Mouse (Mus musculus) ES-E14 (cell line): ENCODE results near the gene Prm3.

ENCODE experiments used
- CHD2 ChIP-seq: IDR thresholded peaks from 2 replicates; pipeline ENCODE4 v1.6.1; 2014; ENCODE audit warnings: mild to moderate bottlenecking, low read depth, low read length, inconsistent platforms
- HCFC1 ChIP-seq: IDR thresholded peaks from 2 replicates; pipeline ENCODE4 v1.6.1; 2012; ENCODE audit warnings: low read length, inconsistent platforms, borderline replicate concordance; ENCODE audit not compliant: insufficient read depth
- MAFK ChIP-seq: IDR thresholded peaks from 2 replicates; pipeline ENCODE4 v1.6.1; 2014; ENCODE audit warnings: mild to moderate bottlenecking, low read depth, low read length, inconsistent platforms; ENCODE audit not compliant: insufficient read depth
- ZC3H11A ChIP-seq: IDR thresholded peaks from 2 replicates; pipeline ENCODE4 v1.6.1; 2012; ENCODE audit warnings: low read depth, mild to moderate bottlenecking, inconsistent platforms, low read length, borderline replicate concordance
- ZNF384 ChIP-seq: IDR thresholded peaks from 2 replicates; pipeline ENCODE4 v1.6.1; 2012; ENCODE audit warnings: low read depth, low read length, inconsistent platforms

DNA sequence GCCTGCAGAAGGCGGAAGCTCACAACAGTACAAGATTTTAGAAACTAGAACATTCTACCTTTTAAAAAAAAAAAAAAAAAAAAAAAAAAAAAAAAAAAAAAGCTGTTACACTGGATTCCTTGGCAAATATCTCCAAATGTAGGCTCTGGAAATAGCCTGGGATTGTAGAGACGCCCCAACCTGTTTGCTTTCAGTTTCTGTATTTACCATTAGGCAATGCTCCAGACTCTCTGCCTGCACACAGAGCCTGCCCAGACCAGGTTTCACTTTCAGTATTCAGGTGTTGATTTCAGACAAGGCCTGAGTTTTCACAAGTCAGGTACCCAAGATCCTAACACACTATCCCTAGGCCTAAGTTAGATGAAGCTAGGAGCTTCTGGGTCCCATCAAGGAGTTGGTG, 49.6 kb downstream of the Prm3 start:
- TF ChIP-seq CHD2 (no peak), HCFC1 (no peak), ZNF384 (peak; percentile 45; the same call in 1 of the 2 replicates), MAFK (no peak), ZC3H11A (no peak)
